Mouse (Mus musculus): ENCODE results near the gene Pcbp3.

The Pcbp3 gene

GRCm38 (mm10) chr10:76931122-76931521 lies 30.6 kb downstream of the Pcbp3 start:
- no peak for DNase-seq (ENCODE audit: low read depth, low spot score)

GRCm38 (mm10) chr10:76924441-76924840 lies 37.2 kb downstream of the Pcbp3 start:
- no peak for DNase-seq (ENCODE audit: low read depth, low spot score)

GRCm38 (mm10) chr10:76918086-76918485 lies 43.6 kb downstream of the Pcbp3 start:
- no peak for DNase-seq (ENCODE audit: low read depth, low spot score)

GRCm38 (mm10) chr10:76906434-76906833 lies 55.3 kb downstream of the Pcbp3 start:
- peak; percentile 11 for DNase-seq (ENCODE audit: low read depth, low spot score)

- DNase-seq (ENCODE audit: low read depth, low spot score): no peak
Observed at GRCm38 (mm10) chr10:76905935-76906341, 55.7 kb downstream of the Pcbp3 start.

- DNase-seq (ENCODE audit: low read depth, low spot score): no peak
Observed at GRCm38 (mm10) chr10:76903694-76904093, 58.0 kb downstream of the Pcbp3 start.

GRCm38 (mm10) chr10:76903099-76903498 lies 58.6 kb downstream of the Pcbp3 start:
- DNase-seq (ENCODE audit: low read depth, low spot score): no peak

- DNase-seq (ENCODE audit: low read depth, low spot score): no peak
Observed at GRCm38 (mm10) chr10:76902588-76902987, 59.1 kb downstream of the Pcbp3 start.

GRCm38 (mm10) chr10:76898428-76898827 lies 63.3 kb downstream of the Pcbp3 start:
- no peak for DNase-seq (ENCODE audit: low read depth, low spot score)

GRCm38 (mm10) chr10:76891456-76891855 lies 70.2 kb downstream of the Pcbp3 start:
- DNase-seq (ENCODE audit: low read depth, low spot score): no peak

- no peak for DNase-seq (ENCODE audit: low read depth, low spot score)
Observed at GRCm38 (mm10) chr10:76883442-76884244, 78.0 kb downstream of the Pcbp3 start.

GRCm38 (mm10) chr10:76882644-76883441 lies 78.8 kb downstream of the Pcbp3 start:
- no peak for DNase-seq (ENCODE audit: low read depth, low spot score)

GRCm38 (mm10) chr10:76881900-76882299 lies 79.8 kb downstream of the Pcbp3 start:
- no peak for DNase-seq (ENCODE audit: low read depth, low spot score)

- no peak for DNase-seq (ENCODE audit: low read depth, low spot score)
Observed at GRCm38 (mm10) chr10:76875310-76875709, 86.4 kb downstream of the Pcbp3 start.

- DNase-seq (ENCODE audit: low read depth, low spot score): no peak
Observed at GRCm38 (mm10) chr10:76874879-76875278, 86.8 kb downstream of the Pcbp3 start.

GRCm38 (mm10) chr10:76874398-76874797 lies 87.3 kb downstream of the Pcbp3 start:
- no peak for DNase-seq (ENCODE audit: low read depth, low spot score)

- no peak for DNase-seq (ENCODE audit: low read depth, low spot score)
Observed at GRCm38 (mm10) chr10:76873948-76874347, 87.7 kb downstream of the Pcbp3 start.

- DNase-seq (ENCODE audit: low read depth, low spot score): no peak
Observed at GRCm38 (mm10) chr10:76872736-76873135, 89.0 kb downstream of the Pcbp3 start.

- DNase-seq (ENCODE audit: low read depth, low spot score): no peak
Observed at GRCm38 (mm10) chr10:76865936-76866335, 95.8 kb downstream of the Pcbp3 start.

GRCm38 (mm10) chr10:76860998-76861397 lies 100.7 kb downstream of the Pcbp3 start:
- DNase-seq (ENCODE audit: low read depth, low spot score): no peak

- DNase-seq (ENCODE audit: low read depth, low spot score): no peak
Observed at GRCm38 (mm10) chr10:76859355-76860127, 102.1 kb downstream of the Pcbp3 start.

GRCm38 (mm10) chr10:76857879-76858278 lies 103.8 kb downstream of the Pcbp3 start:
- no peak for DNase-seq (ENCODE audit: low read depth, low spot score)
